Mouse (Mus musculus) left cerebral cortex, adult 9 months (tissue): ENCODE measurements around the gene Vmn2r61.

Source experiments
- DNase-seq, 2 experiments: peaks; one replicate each; pipeline ENCODE4 v3.0.0; 2022; ENCODE audit warnings: low spot score in 2 of 2

Gene Vmn2r61

GRCm38 (mm10) chr7:42259753-42260152 is at the start of gene Vmn2r61:
Gene Vmn2r61, plus strand, starts transcription at chr7:42260053.
- DNase-seq = no peak
